Mouse (Mus musculus): ENCODE data around the gene Arl13a. TPM values are rescaled to one million over a fixed set of nuclear protein-coding genes. Genes with fewer than 3 reads are reported as not detected.

Arl13a gene
- polyA plus RNA-seq, 1 experiment: not detected

Other genes starting within 250 kb of the Arl13a start
- 0.89 and 0.90 TPM in 2 replicates for gene Sytl4, start 205.7 kb upstream of the Arl13a start, polyA plus RNA-seq (2012; rRNA removed)
- gene Cstf2, start 128.3 kb upstream of the Arl13a start, polyA plus RNA-seq (2012; rRNA removed): 9.1 and 17.0 TPM in 2 replicates
- gene Xkrx, start 25.4 kb upstream of the Arl13a start, polyA plus RNA-seq (2012; rRNA removed): 0.56 and 0.85 TPM in 2 replicates
- gene Nox1, start 34.5 kb downstream of the Arl13a start, polyA plus RNA-seq (2012; rRNA removed): 1.5 and 3.3 TPM in 2 replicates
- 8.6 and 12.8 TPM in 2 replicates for gene Trmt2b, start 89.5 kb downstream of the Arl13a start, polyA plus RNA-seq (2012; rRNA removed)
- gene Tmem35a, start 107.7 kb downstream of the Arl13a start, polyA plus RNA-seq (2012; rRNA removed): 0.52 and 0.86 TPM in 2 replicates
- gene Cenpi, start 120.6 kb downstream of the Arl13a start, polyA plus RNA-seq (2012; rRNA removed): 1.7 and 2.0 TPM in 2 replicates
- 0.30 and 0.34 TPM in 2 replicates for gene Drp2, start 217.1 kb downstream of the Arl13a start, polyA plus RNA-seq (2012; rRNA removed)